Mouse (Mus musculus): ENCODE measurements around the gene 3110082I17Rik. TPM values are rescaled to one million over a fixed set of nuclear protein-coding genes. Genes with fewer than 3 reads are reported as not detected.

3110082I17Rik gene
- polyA plus RNA-seq, 1 experiment from 2014 or later = 26.2 TPM

GRCm38 (mm10) chr5:139364260-139364910 is 95.9 kb downstream of the 3110082I17Rik start:
- peaks cover 52% of the 10 kb centered on the region for H3K4me1 ChIP-seq (replicated peaks)
- DNase-seq = peak; percentile 75
- peak overlapping the region; percentile 46 for H3K9ac ChIP-seq
- peak overlapping the region; percentile 83 for H3K27ac ChIP-seq
- H3K36me3 ChIP-seq = peaks cover 12% of the 10 kb centered on the region
- H3K4me3 ChIP-seq (replicated peaks) = no peak overlapping the region
- H3K4me2 ChIP-seq = peak overlapping the region; percentile 19; the same call in 1 of the 2 replicates
- H3K9me3 ChIP-seq (replicated peaks) = no peaks in the 10 kb centered on the region
- ATAC-seq (ENCODE audit: low read depth) = peak; percentile 49
- WGBS (ENCODE audit: insufficient replicate concordance) = 13% methylated on average over 12 of the region's 12 CpGs
- no peaks in the 10 kb centered on the region for H3K27me3 ChIP-seq

- ATAC-seq (ENCODE audit: low read depth) = no peak
- peaks cover 12% of the 10 kb centered on the region for H3K36me3 ChIP-seq
- no peak overlapping the region for H3K9ac ChIP-seq
- H3K4me1 ChIP-seq (replicated peaks) = peaks cover 48% of the 10 kb centered on the region
- DNase-seq = no peak
- no peaks in the 10 kb centered on the region for H3K27me3 ChIP-seq
- 52% methylated on average over 7 of the region's 7 CpGs for WGBS (ENCODE audit: insufficient replicate concordance)
- no peak overlapping the region for H3K27ac ChIP-seq
- H3K4me3 ChIP-seq (replicated peaks) = no peak overlapping the region
- no peak overlapping the region for H3K4me2 ChIP-seq
- H3K9me3 ChIP-seq (replicated peaks) = no peaks in the 10 kb centered on the region
Observed at GRCm38 (mm10) chr5:139363858-139364257, 96.5 kb downstream of the 3110082I17Rik start.

GRCm38 (mm10) chr5:139359244-139359643 is 101.1 kb downstream of the 3110082I17Rik start:
- Histone ChIP-seq H3K4me2 (no peak overlapping the region), H3K27me3 (no peaks in the 10 kb centered on the region), H3K4me1 (replicated peaks) (peaks cover 8% of the 10 kb centered on the region), H3K27ac (no peak overlapping the region), H3K9ac (no peak overlapping the region), H3K36me3 (peaks cover 12% of the 10 kb centered on the region), H3K4me3 (replicated peaks) (no peak overlapping the region), H3K9me3 (replicated peaks) (no peaks in the 10 kb centered on the region)
- ATAC-seq (ENCODE audit: low read depth) (no peak), DNase-seq (no peak)
- 87% methylated on average over 5 of the region's 5 CpGs for WGBS (ENCODE audit: insufficient replicate concordance)

DNA sequence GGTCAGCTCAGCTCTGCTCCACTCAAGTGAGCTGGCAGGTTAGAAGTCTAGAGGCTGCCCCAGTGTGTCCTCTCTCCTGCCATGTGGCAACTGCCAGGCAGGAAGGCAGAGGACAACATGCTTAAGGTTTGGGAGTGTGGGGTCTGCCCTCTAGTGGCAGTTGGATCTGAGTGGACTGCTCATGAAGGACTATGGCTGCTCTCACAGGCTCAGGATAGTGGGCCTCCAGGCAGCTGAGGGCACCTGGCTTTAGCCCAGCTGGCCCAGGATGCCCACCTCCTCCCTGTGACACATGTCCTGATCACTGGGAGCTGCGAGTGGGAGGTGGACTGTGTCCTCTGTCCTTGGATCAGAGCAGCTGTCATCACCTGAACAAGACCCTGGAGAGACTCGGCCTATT is 101.7 kb downstream of the 3110082I17Rik start:
- WGBS (ENCODE audit: insufficient replicate concordance) = 64% methylated on average over 2 of the region's 2 CpGs
- H3K36me3 ChIP-seq = peaks cover 10% of the 10 kb centered on the region
- ATAC-seq (ENCODE audit: low read depth) (no peak), DNase-seq (no peak)
- no peak overlapping the region for H3K27ac ChIP-seq
- peaks cover 10% of the 10 kb centered on the region for H3K4me1 ChIP-seq (replicated peaks)
- H3K4me2 ChIP-seq = no peak overlapping the region
- no peaks in the 10 kb centered on the region for H3K27me3 ChIP-seq
- H3K9me3 ChIP-seq (replicated peaks) = no peaks in the 10 kb centered on the region
- H3K4me3 ChIP-seq (replicated peaks) = no peak overlapping the region
- H3K9ac ChIP-seq = no peak overlapping the region

GRCm38 (mm10) chr5:139355235-139355772 is 105.0 kb downstream of the 3110082I17Rik start:
- Histone ChIP-seq H3K36me3 (peaks cover 1% of the 10 kb centered on the region; the same call in 1 of the 2 replicates), H3K4me3 (replicated peaks) (no peak overlapping the region), H3K4me2 (no peak overlapping the region), H3K27ac (no peak overlapping the region), H3K9me3 (replicated peaks) (no peaks in the 10 kb centered on the region), H3K9ac (no peak overlapping the region), H3K27me3 (no peaks in the 10 kb centered on the region), H3K4me1 (replicated peaks) (peaks cover 44% of the 10 kb centered on the region)
- 32% methylated on average over 19 of the region's 19 CpGs for WGBS (ENCODE audit: insufficient replicate concordance)
- peak; percentile 66 for DNase-seq
- ATAC-seq (ENCODE audit: low read depth) = 0 out of 2 replicates have a peak, but pooled peaks have one; percentile 19

DNA sequence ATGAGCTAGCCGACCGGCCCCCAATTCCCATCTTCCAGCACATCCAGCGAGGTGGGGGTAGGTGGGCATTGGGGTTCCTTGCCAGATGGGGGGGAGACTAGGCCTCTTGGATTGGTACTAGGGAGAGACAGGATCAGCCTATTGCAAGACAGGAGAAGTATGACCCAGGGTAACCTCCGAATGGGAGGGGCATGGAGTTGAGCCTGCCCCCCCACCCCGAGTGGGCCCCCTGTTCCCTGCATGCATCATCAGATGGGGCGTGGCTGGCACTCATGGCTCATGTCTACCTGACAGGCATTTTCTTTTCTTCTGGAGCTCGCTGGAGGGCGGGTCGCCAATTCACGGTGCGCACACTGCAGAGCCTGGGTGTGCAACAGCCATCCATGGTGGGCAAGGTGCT is 106.4 kb downstream of the 3110082I17Rik start:
- Histone ChIP-seq H3K9me3 (replicated peaks) (no peaks in the 10 kb centered on the region), H3K4me3 (replicated peaks) (no peak overlapping the region), H3K4me1 (replicated peaks) (peaks cover 57% of the 10 kb centered on the region), H3K9ac (no peak overlapping the region), H3K27ac (no peak overlapping the region), H3K27me3 (no peaks in the 10 kb centered on the region), H3K4me2 (no peak overlapping the region), H3K36me3 (no peaks in the 10 kb centered on the region)
- WGBS (ENCODE audit: insufficient replicate concordance) = 74% methylated on average over 11 of the region's 11 CpGs
- DNase-seq = no peak
- no peak for ATAC-seq (ENCODE audit: low read depth)

GRCm38 (mm10) chr5:139353496-139353895 is 106.8 kb downstream of the 3110082I17Rik start:
- peak; percentile 47 for DNase-seq
- Histone ChIP-seq H3K27me3 (no peaks in the 10 kb centered on the region), H3K4me3 (replicated peaks) (no peak overlapping the region), H3K27ac (no peak overlapping the region), H3K36me3 (no peaks in the 10 kb centered on the region), H3K4me2 (no peak overlapping the region), H3K9me3 (replicated peaks) (no peaks in the 10 kb centered on the region), H3K4me1 (replicated peaks) (peaks cover 61% of the 10 kb centered on the region), H3K9ac (no peak overlapping the region)
- ATAC-seq (ENCODE audit: low read depth) = no peak
- 51% methylated on average over 10 of the region's 10 CpGs for WGBS (ENCODE audit: insufficient replicate concordance)

- no peak for DNase-seq
- Histone ChIP-seq H3K27me3 (no peaks in the 10 kb centered on the region), H3K36me3 (no peaks in the 10 kb centered on the region), H3K4me2 (peak within 1 kb of the TSS; percentile 30; the same call in 1 of the 2 replicates), H3K27ac (peak within 1 kb of the TSS; percentile 32; the same call in 1 of the 2 replicates), H3K4me1 (replicated peaks) (peaks cover 66% of the 10 kb centered on the region), H3K4me3 (replicated peaks) (no peak within 1 kb of the TSS), H3K9ac (peak within 1 kb of the TSS; percentile 39), H3K9me3 (replicated peaks) (no peaks in the 10 kb centered on the region)
- 45% methylated on average over 6 of the region's 6 CpGs for WGBS (ENCODE audit: insufficient replicate concordance)
- ATAC-seq (ENCODE audit: low read depth) = no peak
Observed at GRCm38 (mm10) chr5:139352317-139352716, 108.0 kb downstream of the 3110082I17Rik start, which contains the start of gene Cyp2w1. TSS of gene Cyp2w1 (plus strand) at chr5:139352617.

- Histone ChIP-seq H3K27me3 (no peaks in the 10 kb centered on the region), H3K9me3 (replicated peaks) (no peaks in the 10 kb centered on the region), H3K4me3 (replicated peaks) (no peak overlapping the region), H3K4me2 (no peak overlapping the region), H3K27ac (peak overlapping the region; percentile 32; the same call in 1 of the 2 replicates), H3K4me1 (replicated peaks) (peaks cover 71% of the 10 kb centered on the region), H3K9ac (peak overlapping the region; percentile 5; the same call in 1 of the 2 replicates), H3K36me3 (no peaks in the 10 kb centered on the region)
- no peak for ATAC-seq (ENCODE audit: low read depth)
- 28% methylated on average over 8 of the region's 8 CpGs for WGBS (ENCODE audit: insufficient replicate concordance)
- no peak for DNase-seq
Observed at GRCm38 (mm10) chr5:139351628-139352027, 108.7 kb downstream of the 3110082I17Rik start.

- H3K9me3 ChIP-seq (replicated peaks) = no peaks in the 10 kb centered on the region
- WGBS (ENCODE audit: insufficient replicate concordance) = 43% methylated on average over 5 of the region's 5 CpGs
- peaks cover 75% of the 10 kb centered on the region for H3K4me1 ChIP-seq (replicated peaks)
- DNase-seq (no peak), ATAC-seq (ENCODE audit: low read depth) (no peak)
- no peaks in the 10 kb centered on the region for H3K27me3 ChIP-seq
- H3K4me2 ChIP-seq = peak within 1 kb of the TSS; percentile 30; the same call in 1 of the 2 replicates
- H3K9ac ChIP-seq = peak within 1 kb of the TSS; percentile 39
- H3K27ac ChIP-seq = peak within 1 kb of the TSS; percentile 43
- no peaks in the 10 kb centered on the region for H3K36me3 ChIP-seq
- no peak within 1 kb of the TSS for H3K4me3 ChIP-seq (replicated peaks)
Observed at GRCm38 (mm10) chr5:139351134-139351533, 109.2 kb downstream of the 3110082I17Rik start, which contains the start of gene Cox19. TSS of gene Cox19 (minus strand) at chr5:139351418.

- peak overlapping the region; percentile 57 for H3K4me2 ChIP-seq
- H3K36me3 ChIP-seq = no peaks in the 10 kb centered on the region
- no peak overlapping the region; the same call in 1 of the 2 replicates for H3K9ac ChIP-seq
- WGBS (ENCODE audit: insufficient replicate concordance) = 33% methylated on average over 6 of the region's 6 CpGs
- H3K4me1 ChIP-seq (replicated peaks) = peaks cover 80% of the 10 kb centered on the region
- peak; percentile 48 for DNase-seq
- peak; percentile 56 for ATAC-seq (ENCODE audit: low read depth)
- peak overlapping the region; percentile 60 for H3K27ac ChIP-seq
- no peaks in the 10 kb centered on the region for H3K9me3 ChIP-seq (replicated peaks)
- no peaks in the 10 kb centered on the region for H3K27me3 ChIP-seq
- 0 out of 2 replicates have a peak overlapping the region, but pooled peaks have one; percentile 6 for H3K4me3 ChIP-seq (replicated peaks)
Observed at GRCm38 (mm10) chr5:139349713-139350112, 110.6 kb downstream of the 3110082I17Rik start.

Data from liver, embryonic 13.5 days (tissue).